Mouse (Mus musculus): ENCODE measurements around the gene Ttc9.

DNA sequence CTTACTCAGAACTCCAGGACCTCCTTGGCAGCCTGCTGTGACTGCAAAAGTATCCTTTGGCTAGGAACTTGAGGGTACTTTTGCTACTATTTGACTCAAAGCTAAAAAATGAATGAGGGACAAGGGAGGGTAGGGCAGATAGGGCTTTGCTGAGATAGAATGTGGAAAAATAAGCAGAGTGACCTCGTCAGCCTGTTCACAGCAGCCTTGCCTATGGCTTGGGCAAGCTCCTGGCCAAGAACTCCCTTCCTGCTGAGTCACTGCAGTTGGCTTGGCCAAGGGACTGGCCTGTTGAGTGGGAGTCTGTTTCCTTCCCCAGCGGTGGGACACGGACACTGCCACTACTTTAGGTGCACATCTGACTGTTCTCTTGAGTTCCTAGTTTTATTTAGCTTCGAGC is 57.5 kb downstream of the Ttc9 start:
- TF ChIP-seq CTCF (IDR thresholded peaks at IDR 0.05; ENCODE audit: low read depth), result no peak
- no peak for TF ChIP-seq EP300 (IDR thresholded peaks at IDR 0.05; ENCODE audit: low read depth)
